Comparison of ENCODE assay signal across 20 mouse cellular contexts in genomic region chr17:17912618-17913017, GRCm38 (mm10). TPM values are rescaled to one million over a fixed set of nuclear protein-coding genes. Genes with fewer than 3 reads are reported as not detected.
ATAC-seq and TF ChIP-seq lines count a peak whose summit lies in the region.
"Not testable (repeated sequence)": the region's sequence is repeated elsewhere in the genome, so short reads cannot be mapped to it uniquely, and the experiment has no call there.
"Had no signal": no experiment of that assay in that cellular context is flagged by ENCODE, and none has a peak within 500 bp of the region (broad histone marks: within the 10 kb centered on the region; RNA-seq: fewer than 3 reads in every experiment).

No protein-coding gene starts in this region.

- H3K4me3 ChIP-seq in testis, adult 2 months (ENCODE audit: control insufficient read depth, low read depth, low read length): peak overlapping the region; percentile 6

- not testable (repeated sequence) for H3K27ac ChIP-seq in testis, adult 2 months (ENCODE audit: control insufficient read depth, insufficient read depth, low read depth, low read length)

- not testable (repeated sequence) for TF ChIP-seq CTCF in testis, adult 2 months (IDR thresholded peaks at IDR 0.05; ENCODE audit: control insufficient read depth, insufficient read depth, insufficient replicate concordance, low read depth, low read length)

- not testable (repeated sequence) for H3K27me3 ChIP-seq in testis, adult 2 months (ENCODE audit: control insufficient read depth, insufficient read depth, low read length)

- not testable (repeated sequence) for H3K36me3 ChIP-seq in testis, adult 2 months (ENCODE audit: control insufficient read depth, insufficient read depth, low read length)

- ATAC-seq in erythroblast, adult 5-6 weeks (replicated peaks; ENCODE audit: low FRiP score, poor library complexity, severe bottlenecking): peak; percentile 64; the same call in 1 of the 2 replicates
- 0 out of 2 replicates have a peak, but pooled peaks have one; percentile 54 for ATAC-seq in erythroid progenitor cell, adult 5-6 weeks (replicated peaks; ENCODE audit: low FRiP score, poor library complexity, severe bottlenecking)

- not testable (repeated sequence) for TF ChIP-seq POLR2A in testis, adult 2 months (IDR thresholded peaks at IDR 0.05; ENCODE audit: control insufficient read depth, low read depth, low read length)

- not testable (repeated sequence) for H3K4me1 ChIP-seq in testis, adult 2 months (ENCODE audit: control insufficient read depth, insufficient read depth, low read length)

RNA-seq across cellular contexts. Expression of gene Fpr3, which starts 25.0 kb away (rescaled TPM):
- total RNA-seq in erythroblast, adult 5-6 weeks (2015; ENCODE audit: low replicate concordance): not detected in 2 replicates
- total RNA-seq in erythroblast, adult 5-6 weeks (2017; ENCODE audit: low replicate concordance): not detected in 2 replicates
- not detected in 2 replicates for total RNA-seq in erythroid progenitor cell, adult 5-6 weeks (2015; ENCODE audit: low replicate concordance)
- total RNA-seq in erythroid progenitor cell, adult 5-6 weeks (2017; ENCODE audit: low replicate concordance): not detected in 2 replicates
- polyA plus RNA-seq in testis, adult 2 months (2012; rRNA removed): not detected in 2 replicates
- total RNA-seq: adrenal gland, adult 18-20 months; adrenal gland, adult 2 months; adrenal gland, adult 8-10 months; adrenal gland, postnatal 10 days; adrenal gland, postnatal 14 days; adrenal gland, postnatal 25 days; adrenal gland, postnatal 36 days; adrenal gland, postnatal 4 days; CH12.LX; ES-E14; G1E; MEL had no signal
- polyA plus RNA-seq: adrenal gland, adult 2 months; brain, embryonic 14.5 days; C2C12; CD4-positive, CD25-positive, alpha-beta regulatory T cell, adult 4 months; G1E; Patski had no signal

RNA-seq across cellular contexts. Expression of gene Fpr2, which starts 25.0 kb away (rescaled TPM):
- total RNA-seq in erythroblast, adult 5-6 weeks (2015; ENCODE audit: low replicate concordance): 51.6 and 66.7 TPM in 2 replicates
- total RNA-seq in erythroblast, adult 5-6 weeks (2017; ENCODE audit: low replicate concordance): 23.8 and 33.6 TPM in 2 replicates
- total RNA-seq in erythroid progenitor cell, adult 5-6 weeks (2015; ENCODE audit: low replicate concordance): 63.3 and 73.2 TPM in 2 replicates
- 4.9 and 13.5 TPM in 2 replicates for total RNA-seq in erythroid progenitor cell, adult 5-6 weeks (2017; ENCODE audit: low replicate concordance)
- polyA plus RNA-seq in testis, adult 2 months (2012; rRNA removed): not detected in 2 replicates
- total RNA-seq: adrenal gland, adult 18-20 months; adrenal gland, postnatal 14 days; adrenal gland, postnatal 25 days; adrenal gland, postnatal 36 days; CH12.LX; ES-E14; MEL had no signal
- polyA plus RNA-seq: adrenal gland, adult 2 months; C2C12; G1E had no signal

RNA-seq across cellular contexts. Expression of gene Fpr1, which starts 28.9 kb away (rescaled TPM):
- 19.4 and 26.3 TPM in 2 replicates for total RNA-seq in erythroblast, adult 5-6 weeks (2015; ENCODE audit: low replicate concordance)
- total RNA-seq in erythroblast, adult 5-6 weeks (2017; ENCODE audit: low replicate concordance): 8.8 and 17.1 TPM in 2 replicates
- 5.0 and 13.4 TPM in 2 replicates for total RNA-seq in erythroid progenitor cell, adult 5-6 weeks (2015; ENCODE audit: low replicate concordance)
- total RNA-seq in erythroid progenitor cell, adult 5-6 weeks (2017; ENCODE audit: low replicate concordance): 4.5 and 9.2 TPM in 2 replicates
- polyA plus RNA-seq in testis, adult 2 months (2012; rRNA removed): not detected in 2 replicates
- total RNA-seq: adrenal gland, adult 18-20 months; adrenal gland, adult 2 months; adrenal gland, postnatal 36 days; CH12.LX; ES-E14; MEL had no signal
- polyA plus RNA-seq: adrenal gland, adult 2 months; brain, embryonic 14.5 days; C2C12; CD4-positive, CD25-positive, alpha-beta regulatory T cell, adult 4 months; G1E had no signal

RNA-seq across cellular contexts. Expression of gene Has1, which starts 57.6 kb away (rescaled TPM):
- total RNA-seq in erythroblast, adult 5-6 weeks (2015; ENCODE audit: low replicate concordance): not detected in 2 replicates
- total RNA-seq in erythroblast, adult 5-6 weeks (2017; ENCODE audit: low replicate concordance): not detected in 2 replicates
- total RNA-seq in erythroid progenitor cell, adult 5-6 weeks (2015; ENCODE audit: low replicate concordance): not detected in 2 replicates
- total RNA-seq in erythroid progenitor cell, adult 5-6 weeks (2017; ENCODE audit: low replicate concordance): not detected in 2 replicates
- not detected in 2 replicates for polyA plus RNA-seq in testis, adult 2 months (2012; rRNA removed)
- total RNA-seq: adrenal gland, postnatal 14 days; adrenal gland, postnatal 25 days; CH12.LX; MEL had no signal
- polyA plus RNA-seq: activated CD4-positive, CD25-positive, alpha-beta regulatory T cell, adult 4 months; CD4-positive, CD25-positive, alpha-beta regulatory T cell, adult 4 months; G1E had no signal
